Mouse (Mus musculus) midbrain, postnatal 0 days (tissue): ENCODE measurements at regions not wholly inside any gene's neighbourhood (a gene's known extent, or its start where the extent isn't known, plus 50 kb on each side); places are given as distances from the start of the nearest gene placed in this dataset.

ENCODE experiments used
- ATAC-seq: fragments of 200-750 bp; cut with Nextera tagmentation; 2 replicates; pipeline ENCODE4 v1.8.0; 2017; ENCODE audit warnings: moderate number of reproducible peaks, mild to moderate bottlenecking, moderate TSS enrichment, moderate library complexity; ENCODE audit not compliant: low FRiP score
- DNase-seq: peaks from one replicate; pipeline ENCODE4 v3.0.0-alpha.2; 2015; ENCODE audit warnings: low spot score
- H3K27ac ChIP-seq: fragments of 300-500 bp; sonication (generic); 2 replicates; pipeline ENCODE4 v1.5.1; 2014; ENCODE audit warnings: low read depth, mild to moderate bottlenecking, low read length, mixed read lengths
- H3K27me3 ChIP-seq: fragments of 300-500 bp; sonication (generic); 2 replicates; pipeline ENCODE4 v1.6.1; 2014; ENCODE audit warnings: low read length, control low read depth, mixed read lengths; ENCODE audit not compliant: insufficient read depth
- H3K36me3 ChIP-seq: fragments of 300-500 bp; sonication (generic); 2 replicates; pipeline ENCODE4 v1.6.1; 2014; ENCODE audit warnings: low read length, control low read depth, mixed read lengths; ENCODE audit not compliant: insufficient read depth
- H3K4me1 ChIP-seq: fragments of 300-500 bp; sonication (generic); 2 replicates; pipeline ENCODE4 v1.6.1; 2014; ENCODE audit warnings: mild to moderate bottlenecking, control low read depth, antibody characterized with exemption, low read length, mixed read lengths; ENCODE audit not compliant: insufficient read depth
- H3K4me2 ChIP-seq: fragments of 300-500 bp; sonication (generic); 2 replicates; pipeline ENCODE4 v1.6.1; 2014; ENCODE audit warnings: low read depth, mild to moderate bottlenecking, low read length, mixed read lengths; ENCODE audit not compliant: poor library complexity, severe bottlenecking
- H3K4me3 ChIP-seq: fragments of 300-500 bp; sonication (generic); 2 replicates; pipeline ENCODE4 v1.5.1; 2014; ENCODE audit warnings: low read depth, mild to moderate bottlenecking, low read length, moderate library complexity
- H3K9ac ChIP-seq: fragments of 300-500 bp; sonication (generic); replicated peaks from 2 replicates; pipeline ENCODE4 v1.6.1; 2014; ENCODE audit warnings: mild to moderate bottlenecking, low read length, moderate library complexity, mixed read lengths; ENCODE audit not compliant: poor library complexity, severe bottlenecking
- H3K9me3 ChIP-seq: fragments of 300-500 bp; sonication (generic); 2 replicates; pipeline ENCODE4 v1.6.1; 2016; ENCODE audit warnings: low read length, control low read depth
- CTCF ChIP-seq: IDR thresholded peaks from 2 replicates; pipeline ENCODE4 v1.5.1; 2016; ENCODE audit warnings: antibody characterized with exemption, mild to moderate bottlenecking
- WGBS: fragments of 180-500 bp; shearing (Covaris S2); extraction: QIAGEN DNeasy Blood & Tissue Kit; methylation state at CpG from one replicate; pipeline ENCODE4 v1.1.7; 2014; 5-methylcytosine and 5-hydroxymethylcytosine counted together

- 80% methylated on average over 4 of the region's 4 CpGs for WGBS
- ATAC-seq (0 out of 2 replicates have a peak, but pooled peaks have one; percentile 31), DNase-seq (no peak)
- H3K4me1 ChIP-seq: no peaks in the 10 kb centered on the region
- H3K4me2 ChIP-seq: no peak overlapping the region
- TF ChIP-seq CTCF: no peak
- no peaks in the 10 kb centered on the region for H3K36me3 ChIP-seq
- H3K9ac ChIP-seq: no peak overlapping the region
- H3K9me3 ChIP-seq: no peaks in the 10 kb centered on the region
- no peaks in the 10 kb centered on the region for H3K27me3 ChIP-seq
- H3K4me3 ChIP-seq: no peak overlapping the region
- no peak overlapping the region for H3K27ac ChIP-seq
These were observed 817.0 kb upstream of the Car8 start for GRCm38 (mm10) chr4:9055876-9056275.

- no peak overlapping the region for H3K27ac ChIP-seq
- no peak for TF ChIP-seq CTCF
- ATAC-seq (no peak), DNase-seq (no peak)
- H3K4me1 ChIP-seq: no peaks in the 10 kb centered on the region
- no peak overlapping the region for H3K4me3 ChIP-seq
- no peaks in the 10 kb centered on the region for H3K27me3 ChIP-seq
- no peak overlapping the region for H3K9ac ChIP-seq
- H3K36me3 ChIP-seq: no peaks in the 10 kb centered on the region
- no peak overlapping the region for H3K4me2 ChIP-seq
- 67% methylated on average over 9 of the region's 9 CpGs for WGBS
- H3K9me3 ChIP-seq: no peaks in the 10 kb centered on the region
These were observed 816.5 kb upstream of the Car8 start for GRCm38 (mm10) chr4:9055266-9055820.

- Histone ChIP-seq H3K4me1 (no peaks in the 10 kb centered on the region), H3K4me3 (no peak overlapping the region), H3K27me3 (no peaks in the 10 kb centered on the region), H3K36me3 (no peaks in the 10 kb centered on the region), H3K9ac (no peak overlapping the region), H3K27ac (no peak overlapping the region), H3K4me2 (no peak overlapping the region), H3K9me3 (no peaks in the 10 kb centered on the region)
- TF ChIP-seq CTCF: no peak
- DNase-seq (no peak), ATAC-seq (no peak)
- 87% methylated on average over 1 of the region's 1 CpGs for WGBS
These were observed 810.0 kb upstream of the Car8 start for GRCm38 (mm10) chr4:9048817-9049216.

GRCm38 (mm10) chr4:9047151-9047550 is 808.3 kb upstream of the Car8 start:
- TF ChIP-seq CTCF: no peak
- WGBS: 67% methylated on average over 4 of the region's 4 CpGs
- ATAC-seq: no peak
- Histone ChIP-seq H3K9ac (no peak overlapping the region), H3K27ac (no peak overlapping the region), H3K4me3 (no peak overlapping the region), H3K27me3 (no peaks in the 10 kb centered on the region), H3K36me3 (no peaks in the 10 kb centered on the region), H3K4me2 (no peak overlapping the region), H3K9me3 (no peaks in the 10 kb centered on the region), H3K4me1 (no peaks in the 10 kb centered on the region)
- no peak for DNase-seq

- H3K9ac ChIP-seq: no peak overlapping the region
- H3K4me2 ChIP-seq: no peak overlapping the region
- no peaks in the 10 kb centered on the region for H3K4me1 ChIP-seq
- no peak for TF ChIP-seq CTCF
- H3K27me3 ChIP-seq: no peaks in the 10 kb centered on the region
- WGBS: 83% methylated on average over 14 of the region's 14 CpGs
- no peaks in the 10 kb centered on the region for H3K9me3 ChIP-seq
- H3K4me3 ChIP-seq: no peak overlapping the region
- DNase-seq: no peak
- H3K36me3 ChIP-seq: no peaks in the 10 kb centered on the region
- ATAC-seq: no peak
- no peak overlapping the region for H3K27ac ChIP-seq
These were observed 807.6 kb upstream of the Car8 start for GRCm38 (mm10) chr4:9046436-9046835.

- Histone ChIP-seq H3K4me2 (no peak overlapping the region), H3K9ac (no peak overlapping the region), H3K4me3 (no peak overlapping the region), H3K27ac (no peak overlapping the region), H3K36me3 (no peaks in the 10 kb centered on the region), H3K27me3 (no peaks in the 10 kb centered on the region), H3K4me1 (no peaks in the 10 kb centered on the region), H3K9me3 (no peaks in the 10 kb centered on the region)
- no peak for TF ChIP-seq CTCF
- ATAC-seq (no peak), DNase-seq (no peak)
- 73% methylated on average over 4 of the region's 4 CpGs for WGBS
These were observed 807.2 kb upstream of the Car8 start for GRCm38 (mm10) chr4:9046030-9046429.
